Mouse (Mus musculus) 416B (cell line): ENCODE results near the gene St3gal5.

ENCODE experiments used
- DNase-seq: peaks from one replicate; pipeline ENCODE4 v3.0.0; 2011; ENCODE audit warnings: low read depth

St3gal5 gene

DNA sequence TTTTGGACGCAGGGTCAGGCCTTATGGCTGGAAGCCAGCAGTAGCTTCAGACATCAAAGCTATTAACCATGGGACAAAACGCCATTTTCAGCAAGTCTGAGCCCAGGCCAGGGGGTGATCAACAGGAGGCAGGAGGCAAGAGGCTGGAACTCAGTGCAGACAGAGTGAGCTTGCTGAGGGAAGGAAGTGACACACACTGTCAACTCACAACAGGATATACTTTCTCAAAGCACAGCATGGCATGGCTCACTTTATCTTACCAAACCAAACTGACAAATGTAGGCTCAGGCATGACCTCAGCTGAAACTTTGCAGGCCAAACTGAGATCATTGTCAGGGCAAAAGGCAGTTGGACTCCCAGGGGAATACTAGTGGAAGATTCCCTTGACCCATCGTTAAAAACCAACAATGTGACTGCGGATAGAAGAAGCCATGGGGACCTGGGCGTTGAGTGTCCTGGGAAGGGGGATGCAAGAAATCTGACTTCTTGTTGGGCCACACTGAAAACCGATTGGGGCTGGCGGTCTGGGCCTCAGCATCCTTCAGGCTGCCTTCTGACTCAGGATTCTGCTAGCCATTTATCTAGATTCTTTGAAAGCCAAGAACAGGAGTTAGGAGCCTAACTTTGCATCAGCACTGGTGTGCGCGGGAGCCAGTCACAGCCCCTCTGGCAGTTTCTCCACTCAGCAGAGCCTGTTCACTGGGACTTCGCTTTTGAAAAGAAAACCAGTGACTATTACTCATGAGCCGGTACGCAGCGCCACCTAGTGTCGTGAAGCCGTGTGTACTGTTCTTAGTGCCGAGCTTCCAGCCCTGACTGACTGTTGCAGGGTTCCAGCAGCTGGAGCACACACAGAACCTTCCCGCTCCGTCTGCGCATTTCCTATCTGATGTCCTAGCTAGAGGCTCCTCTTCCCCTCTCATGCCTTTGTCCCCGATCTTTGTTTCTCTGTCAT, 67.2 kb downstream of the St3gal5 start:
- peak; percentile 87 for DNase-seq

DNA sequence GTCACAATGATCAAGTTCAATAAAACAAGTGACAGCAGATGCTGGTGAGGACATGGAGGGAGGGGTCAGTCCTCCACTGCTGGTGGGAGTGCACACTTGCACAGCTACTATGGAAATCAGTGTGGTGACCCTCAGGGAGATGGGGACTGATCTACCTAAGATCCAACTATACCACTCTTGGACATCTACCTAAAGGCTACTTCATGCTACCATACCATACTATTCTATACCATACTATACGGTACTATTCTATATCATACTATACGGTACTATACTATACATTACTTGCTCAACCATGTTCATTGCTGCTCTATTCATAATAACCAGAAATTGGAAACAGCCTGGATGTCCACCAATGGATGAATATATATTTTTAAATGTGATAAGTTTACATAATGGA, 68.5 kb downstream of the St3gal5 start:
- DNase-seq = no peak

DNA sequence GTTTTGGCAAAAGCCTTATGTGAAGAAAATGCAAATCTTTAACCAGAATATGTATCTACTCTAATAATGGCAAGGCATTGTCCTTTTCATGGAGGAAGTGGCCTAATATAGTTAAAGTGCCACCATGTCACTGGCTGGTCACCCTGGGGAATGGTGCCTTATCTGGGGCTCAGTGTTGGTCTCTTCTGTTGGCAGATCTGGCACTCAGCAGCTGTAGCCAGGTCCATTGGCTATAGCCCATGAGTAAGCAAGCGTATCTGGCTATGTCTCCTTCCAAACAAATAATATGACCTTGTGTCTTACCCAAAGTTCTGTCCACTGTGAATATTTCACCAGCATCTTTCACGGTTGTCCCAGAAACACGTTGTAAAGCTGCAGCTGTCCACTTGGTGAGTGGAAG, 74.0 kb downstream of the St3gal5 start:
- DNase-seq = no peak

- DNase-seq = no peak
Measured at GRCm38 (mm10) chr6:72173350-72173749, 76.0 kb downstream of the St3gal5 start.

GRCm38 (mm10) chr6:72175419-72175818, 78.0 kb downstream of the St3gal5 start:
- no peak for DNase-seq

DNA sequence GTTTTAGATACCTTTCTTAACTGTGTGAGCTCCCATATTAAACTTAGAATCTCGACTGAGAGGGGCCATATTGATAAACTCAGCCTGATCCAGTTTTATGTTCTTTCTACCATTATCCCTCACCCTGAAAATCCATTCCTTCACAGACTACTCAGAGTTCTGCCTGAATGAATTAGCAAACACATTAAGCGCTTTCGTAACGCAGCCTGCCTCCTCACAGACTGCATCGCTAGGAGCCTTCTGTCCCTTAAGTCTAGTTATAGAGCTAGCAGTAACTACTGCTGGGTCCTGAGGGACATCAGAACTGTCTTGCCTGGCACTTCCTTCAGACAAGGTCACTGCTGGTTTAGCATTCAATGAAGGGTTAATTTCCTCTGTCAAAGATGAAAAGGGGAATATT, 78.6 kb downstream of the St3gal5 start:
- no peak for DNase-seq

DNA sequence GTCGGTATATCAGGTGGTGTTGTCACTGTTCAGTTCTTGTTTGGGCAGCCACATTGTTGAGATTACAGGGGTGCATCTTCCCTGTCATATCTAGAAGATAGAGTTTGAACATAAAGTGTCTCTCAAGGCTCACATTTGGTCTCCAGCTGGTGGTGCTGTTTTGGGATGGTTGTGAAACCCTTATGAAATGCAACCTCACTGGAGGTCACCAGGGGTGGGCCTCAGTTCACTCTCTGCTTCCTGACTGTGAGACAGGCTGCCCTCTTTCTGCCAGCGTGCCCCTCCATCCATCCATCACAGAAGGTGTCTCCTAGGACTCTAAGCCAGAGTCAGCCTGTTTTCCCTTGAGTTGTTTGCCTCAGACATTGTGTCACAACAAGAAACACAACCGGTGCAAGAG, 80.0 kb downstream of the St3gal5 start:
- DNase-seq = no peak

GRCm38 (mm10) chr6:72179006-72179405, 81.6 kb downstream of the St3gal5 start:
- DNase-seq = no peak

- DNase-seq = no peak
Measured at GRCm38 (mm10) chr6:72179562-72180502, 82.4 kb downstream of the St3gal5 start.

- no peak for DNase-seq
Measured at GRCm38 (mm10) chr6:72184576-72184975, 87.2 kb downstream of the St3gal5 start.

DNA sequence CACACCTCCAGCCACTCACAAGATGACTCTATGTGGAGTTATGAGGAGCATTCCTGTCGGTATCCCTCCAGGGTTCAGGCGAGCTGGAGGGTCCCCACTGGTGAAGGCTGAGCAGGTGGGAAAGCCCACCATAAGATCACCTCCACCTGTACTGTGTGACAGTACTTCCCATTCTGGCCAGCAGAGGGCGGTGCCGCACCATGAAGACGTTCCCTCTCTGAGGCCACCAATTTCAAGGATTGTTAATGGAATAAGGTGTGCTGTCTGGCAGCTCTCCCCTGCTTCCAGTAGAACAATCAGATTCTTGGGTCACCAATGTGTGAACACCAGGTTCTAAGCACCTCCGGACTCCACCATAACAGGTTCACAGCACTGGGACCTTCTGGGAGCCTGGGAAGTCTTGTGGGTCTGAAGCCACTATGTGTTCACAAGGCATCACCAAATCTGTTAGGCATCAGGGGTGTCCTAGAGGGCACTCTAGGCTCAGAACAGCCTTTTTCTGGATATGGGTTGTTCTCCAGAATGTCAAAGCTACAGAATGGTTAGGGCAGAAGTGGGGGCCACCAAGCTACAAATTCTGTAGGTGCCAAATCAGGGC, 88.6 kb downstream of the St3gal5 start:
- DNase-seq = peak; percentile 66

DNA sequence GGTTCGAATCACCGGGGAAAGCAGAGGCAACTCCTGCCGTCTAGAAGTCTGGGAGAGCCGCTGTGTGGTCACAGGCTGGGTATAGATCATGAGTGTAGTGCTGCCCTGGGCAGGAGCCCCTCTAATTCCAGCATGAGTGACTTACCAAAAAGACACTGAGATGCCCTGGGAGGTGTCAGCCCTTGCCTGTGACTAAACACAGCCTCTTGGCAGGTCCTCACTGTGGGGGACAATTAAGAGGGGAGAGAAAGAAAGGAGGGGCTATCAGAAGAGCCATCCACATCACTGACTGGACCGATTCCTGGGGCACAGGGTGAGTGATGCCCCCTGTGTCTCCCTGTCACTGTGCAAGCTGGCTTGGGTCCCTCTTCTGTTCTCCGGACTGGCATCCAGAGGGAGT, 89.4 kb downstream of the St3gal5 start:
- DNase-seq = no peak

DNA sequence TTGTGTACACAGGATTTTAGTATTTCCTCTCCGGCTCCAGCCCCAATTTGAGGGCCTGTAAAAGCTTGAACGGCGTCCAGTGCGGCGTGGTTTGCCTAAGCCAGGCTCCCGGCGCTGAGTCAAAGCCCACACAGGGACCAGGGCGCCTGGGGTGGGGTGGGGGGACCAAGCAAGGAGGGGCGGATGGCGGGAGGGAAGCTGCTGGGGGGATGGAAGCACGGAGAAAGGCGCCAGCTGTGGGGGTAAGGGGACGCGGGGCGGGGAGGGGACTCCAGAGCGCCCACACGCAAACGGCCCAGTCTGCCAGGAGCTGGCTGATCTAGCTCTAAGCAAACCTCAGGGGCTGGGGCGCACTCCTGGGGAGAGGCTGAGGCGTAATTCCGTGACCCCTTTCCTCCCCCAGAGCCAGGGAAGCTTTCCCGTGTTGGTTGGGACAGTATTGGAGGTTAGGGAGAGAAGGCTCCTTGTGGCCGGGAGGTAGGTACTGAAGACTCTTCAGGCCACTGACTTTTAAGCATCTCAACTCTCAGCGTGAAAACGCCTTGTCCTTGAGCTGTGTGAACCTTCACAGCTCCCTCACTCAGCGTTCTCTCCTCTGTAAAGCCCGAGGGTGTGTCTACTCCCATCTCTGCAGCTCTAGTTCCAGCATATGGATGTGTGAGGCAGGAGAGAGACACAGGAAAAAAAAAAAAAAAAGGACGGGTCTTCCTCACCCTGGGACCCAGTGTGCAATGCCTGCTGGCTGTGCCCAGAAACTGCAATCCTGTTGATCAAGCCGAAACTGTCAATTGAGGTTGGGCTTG, 91.9 kb downstream of the St3gal5 start:
- DNase-seq = no peak

DNA sequence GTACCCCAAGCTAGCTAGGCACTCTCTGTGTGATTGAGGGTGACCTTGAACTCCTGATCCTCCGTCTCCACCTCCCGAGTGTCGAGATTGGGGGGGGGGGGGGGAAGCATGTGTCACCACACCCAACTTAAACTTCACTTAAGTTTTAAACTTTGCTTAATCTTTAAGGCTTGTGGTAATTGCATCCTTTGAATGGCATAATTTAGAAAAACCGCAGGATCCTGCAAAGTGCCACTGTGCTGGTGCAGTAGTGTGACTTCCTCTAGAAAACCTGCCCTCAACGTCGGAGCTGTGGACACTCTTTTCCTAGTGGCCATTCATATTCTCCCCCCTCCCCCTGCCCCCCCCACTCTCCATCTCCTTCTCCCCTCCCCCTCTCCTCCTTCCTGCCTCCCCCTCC, 92.7 kb downstream of the St3gal5 start:
- DNase-seq = peak; percentile 81

DNA sequence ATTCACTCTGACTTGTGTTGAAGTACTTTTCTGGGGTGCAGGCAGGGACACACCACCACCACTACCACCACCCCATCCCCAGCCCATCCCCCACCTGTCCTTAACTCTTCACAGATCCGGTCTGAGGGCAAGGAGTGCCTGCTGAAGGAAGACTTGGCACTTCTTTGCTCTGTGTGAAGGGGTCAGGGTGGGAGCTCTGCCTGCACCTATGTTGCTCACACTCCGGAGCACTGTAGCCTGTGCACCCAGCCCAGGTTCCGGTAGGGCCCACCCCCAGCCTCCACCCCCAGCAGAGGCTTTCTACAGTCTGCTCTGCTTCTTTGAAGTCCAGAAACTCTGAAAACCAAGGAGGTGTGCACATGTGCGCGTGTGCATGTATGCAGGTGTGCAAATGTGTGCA, 93.2 kb downstream of the St3gal5 start:
- no peak for DNase-seq

DNA sequence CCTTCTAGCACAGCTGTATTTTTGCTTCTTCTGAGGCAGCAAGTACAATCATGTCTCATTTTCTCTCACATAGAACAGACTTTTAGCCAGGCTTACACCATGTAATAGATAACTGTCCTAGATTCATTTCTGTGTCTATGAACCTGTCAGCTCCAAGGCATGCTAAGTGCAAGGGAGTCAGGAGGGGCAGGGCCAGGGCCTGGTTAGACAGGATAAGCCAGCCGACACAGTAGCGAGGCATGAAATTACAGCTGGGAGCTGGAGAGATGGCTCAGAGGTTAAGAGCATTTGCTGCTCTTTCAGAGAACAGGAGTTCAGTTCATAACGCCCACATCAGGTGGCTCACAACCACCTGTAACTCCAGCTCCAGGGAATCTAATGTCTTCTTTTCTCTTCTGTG, 99.3 kb downstream of the St3gal5 start:
- DNase-seq = no peak

DNA sequence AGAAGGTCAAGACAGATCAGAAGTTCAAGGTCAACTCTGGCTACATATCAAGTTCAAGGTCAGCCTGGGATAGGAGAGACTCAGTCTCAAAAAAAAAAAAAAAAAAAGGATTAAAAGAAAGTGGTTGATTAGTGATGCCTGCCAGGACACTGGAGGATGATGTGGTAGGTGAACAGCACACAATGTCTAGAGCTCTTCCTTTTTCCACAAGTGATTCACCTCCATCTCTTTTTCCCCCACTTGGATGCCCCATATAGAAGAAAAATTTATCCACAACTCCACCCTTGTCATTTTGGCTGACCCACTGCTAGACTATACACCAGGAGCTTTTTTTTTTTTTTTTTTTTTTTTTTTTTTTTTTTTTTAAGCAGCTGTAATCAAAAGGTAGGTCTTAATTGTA, 100.1 kb downstream of the St3gal5 start:
- DNase-seq = no peak

DNA sequence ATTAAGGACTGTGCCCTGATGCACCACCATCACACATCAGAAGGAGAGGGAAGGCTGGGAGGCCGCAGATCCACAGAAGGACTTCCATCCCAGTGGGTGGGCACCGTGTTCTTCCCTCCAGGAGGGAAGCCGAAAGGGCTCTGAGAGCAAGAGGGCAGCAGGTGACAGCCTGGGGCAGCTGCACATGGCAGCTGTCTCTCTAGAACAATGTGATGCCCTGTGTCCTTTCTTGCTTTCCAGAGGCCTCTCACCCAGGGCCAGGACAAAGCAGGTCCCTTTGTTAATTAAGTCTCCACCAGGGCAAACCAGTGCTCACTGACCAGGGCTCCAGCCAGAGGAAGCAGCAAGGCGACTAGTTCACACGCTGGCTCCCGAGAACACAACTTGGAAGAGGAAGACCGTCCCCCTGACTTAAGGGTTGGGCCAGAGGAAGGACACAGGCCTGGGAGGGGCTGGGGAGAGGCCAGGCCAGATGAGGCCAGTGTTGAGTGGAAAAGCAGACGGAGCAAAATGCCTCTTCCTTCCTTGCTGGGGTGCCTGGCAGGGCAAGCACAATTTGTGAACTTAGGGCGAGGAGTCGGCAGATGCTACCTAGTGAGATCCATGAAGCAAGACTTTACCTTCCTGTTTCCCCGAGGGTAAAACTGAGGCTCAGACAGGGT, 103.3 kb downstream of the St3gal5 start:
- DNase-seq = no peak

- no peak for DNase-seq
Measured at GRCm38 (mm10) chr6:72202732-72203131, 105.3 kb downstream of the St3gal5 start.

DNA sequence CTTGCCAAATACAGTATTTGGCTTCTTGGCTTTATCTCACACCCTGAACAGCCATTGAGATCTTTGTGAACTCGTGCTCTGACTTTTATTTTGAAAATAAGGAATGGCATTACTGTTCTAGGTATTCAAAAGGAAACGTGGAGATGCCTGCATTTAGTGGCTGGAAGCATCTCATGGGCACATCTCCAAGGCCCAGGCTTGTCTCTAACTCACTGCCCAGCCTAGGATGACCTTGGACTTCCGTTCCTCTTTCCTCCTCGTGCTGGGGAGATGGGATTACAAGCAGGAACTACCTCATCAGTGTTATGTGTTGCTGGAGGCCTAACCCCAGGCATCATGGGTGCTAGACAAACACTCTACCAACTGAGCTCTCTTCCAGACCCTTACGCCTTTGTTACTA, 105.9 kb downstream of the St3gal5 start:
- no peak for DNase-seq
